Mouse (Mus musculus): ENCODE data around the gene Mcf2l. TPM values are rescaled to one million over a fixed set of nuclear protein-coding genes. Genes with fewer than 3 reads are reported as not detected.

The Mcf2l gene
- total and polyA plus RNA-seq, 2 experiments from 2014 or later = 94.1 to 298 TPM

DNA sequence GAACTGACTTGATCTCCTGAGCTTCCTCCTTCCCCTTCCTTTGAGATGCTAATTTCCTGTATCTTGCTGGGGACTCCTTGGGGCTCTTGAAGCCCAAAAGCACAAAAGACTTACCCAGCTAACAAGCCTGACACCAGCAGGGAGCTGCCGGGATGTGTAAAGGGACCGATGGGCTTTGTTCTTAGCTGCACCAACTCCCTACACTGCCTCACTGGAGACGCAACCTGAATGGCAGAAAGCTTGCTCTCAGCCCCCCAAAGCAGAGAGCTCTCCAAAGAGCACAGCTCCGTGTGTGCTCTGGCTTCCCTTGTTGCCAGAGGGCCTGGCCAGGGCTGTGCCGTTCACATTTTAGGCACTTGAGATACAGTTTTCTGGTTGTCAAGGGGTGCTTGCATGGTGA lies 2.1 kb upstream of the Mcf2l start:
- DNase-seq (ENCODE audit: low spot score) (peak; percentile 60), ATAC-seq (peak; percentile 71)
- H3K9me3 ChIP-seq (ENCODE audit: low read length) = no peaks in the 10 kb centered on the region
- WGBS = 8% methylated on average over 5 of the region's 5 CpGs
- H3K36me3 ChIP-seq (ENCODE audit: insufficient read depth, low read length) = no peaks in the 10 kb centered on the region
- H3K9ac ChIP-seq (replicated peaks; ENCODE audit: low read length) = no peak overlapping the region
- no peaks in the 10 kb centered on the region for H3K27me3 ChIP-seq (ENCODE audit: insufficient read depth, low read length)
- peaks cover 8% of the 10 kb centered on the region for H3K4me1 ChIP-seq (ENCODE audit: insufficient read depth, low read length)
- no peak for TF ChIP-seq CTCF (IDR thresholded peaks at IDR 0.05; ENCODE audit: low read depth)
- H3K4me2 ChIP-seq (ENCODE audit: low read depth, low read length) = no peak overlapping the region
- H3K27ac ChIP-seq = peak overlapping the region; percentile 51
- no peak overlapping the region for H3K4me3 ChIP-seq (ENCODE audit: low read length)

DNA sequence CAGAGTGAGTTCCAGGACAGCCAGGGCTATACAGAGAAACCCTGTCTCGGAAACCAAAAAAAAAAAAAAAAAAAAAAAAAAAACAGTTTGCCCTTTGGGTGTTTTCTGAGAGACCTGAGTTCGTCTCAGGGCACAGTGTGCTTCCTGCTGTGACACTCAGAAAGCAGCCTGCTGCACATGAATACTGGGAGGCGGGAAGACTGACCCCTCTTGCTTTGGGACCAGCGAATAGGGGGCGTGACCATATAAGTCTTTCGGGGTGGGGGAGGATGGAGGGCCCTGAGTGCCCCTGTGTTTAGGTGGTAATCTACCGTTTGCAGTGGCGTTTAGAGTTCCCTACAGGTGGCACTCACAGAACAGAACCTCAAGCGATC lies 636 bp upstream of the Mcf2l start:
- WGBS = 8% methylated on average over 9 of the region's 9 CpGs
- H3K27ac ChIP-seq = peak overlapping the region; percentile 23; the same call in 1 of the 2 replicates
- H3K4me1 ChIP-seq (ENCODE audit: insufficient read depth, low read length) = peaks cover 8% of the 10 kb centered on the region
- H3K4me3 ChIP-seq (ENCODE audit: low read length) = peak overlapping the region; percentile 61
- peak; percentile 15; the same call in 1 of the 2 replicates for TF ChIP-seq CTCF (IDR thresholded peaks at IDR 0.05; ENCODE audit: low read depth)
- peak overlapping the region; percentile 83 for H3K4me2 ChIP-seq (ENCODE audit: low read depth, low read length)
- DNase-seq (ENCODE audit: low spot score) (no peak), ATAC-seq (peak; percentile 5; the same call in 1 of the 2 replicates)
- H3K9ac ChIP-seq (replicated peaks; ENCODE audit: low read length) = peak overlapping the region; percentile 63; the same call in 1 of the 2 replicates
- no peaks in the 10 kb centered on the region for H3K27me3 ChIP-seq (ENCODE audit: insufficient read depth, low read length)
- no peaks in the 10 kb centered on the region for H3K36me3 ChIP-seq (ENCODE audit: insufficient read depth, low read length)
- no peaks in the 10 kb centered on the region for H3K9me3 ChIP-seq (ENCODE audit: low read length)

DNA sequence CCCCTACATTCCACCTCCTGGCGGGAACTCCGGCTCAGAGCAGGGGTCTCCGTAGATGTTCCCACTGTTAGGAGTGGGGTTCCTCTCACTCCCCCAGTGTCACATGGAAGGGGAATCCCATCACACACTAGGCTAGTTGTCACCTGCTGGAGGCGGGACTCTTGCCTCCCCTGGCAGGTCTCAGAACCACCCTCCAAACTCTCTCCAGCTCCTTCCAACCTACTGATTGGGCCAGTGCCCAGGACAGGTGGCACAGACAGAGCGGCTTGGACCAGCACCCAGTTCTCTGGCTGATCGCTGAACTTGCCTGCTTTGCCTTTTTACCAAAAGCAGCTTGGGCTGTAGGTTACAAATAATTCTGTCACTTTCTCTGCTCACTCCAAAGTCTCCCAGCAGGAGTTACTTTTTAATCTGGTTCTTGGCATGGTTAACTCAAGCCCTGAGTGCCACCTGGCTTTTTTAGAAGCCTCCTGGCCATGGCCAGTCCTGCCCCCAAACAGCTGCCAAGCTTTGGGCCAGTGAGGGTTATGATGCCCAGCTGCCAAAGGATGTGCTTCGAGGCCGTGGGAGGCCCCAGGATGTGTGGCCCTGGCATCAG lies 687 bp downstream of the Mcf2l start:
- Histone ChIP-seq H3K4me3 (ENCODE audit: low read length) (peak overlapping the region; percentile 61), H3K4me1 (ENCODE audit: insufficient read depth, low read length) (peaks cover 5% of the 10 kb centered on the region), H3K27me3 (ENCODE audit: insufficient read depth, low read length) (no peaks in the 10 kb centered on the region), H3K36me3 (ENCODE audit: insufficient read depth, low read length) (no peaks in the 10 kb centered on the region), H3K9me3 (ENCODE audit: low read length) (no peaks in the 10 kb centered on the region), H3K27ac (peak overlapping the region; percentile 23), H3K9ac (replicated peaks; ENCODE audit: low read length) (peak overlapping the region; percentile 63), H3K4me2 (ENCODE audit: low read depth, low read length) (peak overlapping the region; percentile 83)
- TF ChIP-seq CTCF (IDR thresholded peaks at IDR 0.05; ENCODE audit: low read depth) = peak; percentile 5; the same call in 1 of the 2 replicates
- DNase-seq (ENCODE audit: low spot score) (peak; percentile 53), ATAC-seq (peak; percentile 49)
- 13% methylated on average over 8 of the region's 8 CpGs for WGBS

DNA sequence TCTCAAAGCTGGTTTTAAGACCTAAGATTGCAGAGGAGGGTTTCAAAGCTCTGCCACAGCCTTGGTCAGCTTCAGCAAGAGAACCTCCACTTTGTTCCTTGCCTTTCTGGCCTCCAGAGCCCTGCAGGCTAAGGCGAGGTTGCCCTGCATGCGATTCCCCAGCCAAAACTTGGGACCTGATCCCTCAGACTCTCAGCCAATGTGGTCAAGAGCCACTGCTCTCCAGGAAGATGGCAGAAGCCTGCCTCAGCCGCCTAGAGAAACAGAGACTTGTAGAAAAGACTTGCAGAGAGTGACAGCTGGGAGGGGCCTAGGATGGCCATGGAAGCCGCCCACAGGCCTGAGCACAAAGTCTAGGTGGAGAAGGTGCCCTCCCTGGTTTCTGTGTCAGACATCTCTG lies 1.4 kb downstream of the Mcf2l start:
- Histone ChIP-seq H3K36me3 (ENCODE audit: insufficient read depth, low read length) (no peaks in the 10 kb centered on the region), H3K4me1 (ENCODE audit: insufficient read depth, low read length) (peaks cover 4% of the 10 kb centered on the region), H3K27ac (no peak overlapping the region), H3K27me3 (ENCODE audit: insufficient read depth, low read length) (no peaks in the 10 kb centered on the region), H3K9me3 (ENCODE audit: low read length) (no peaks in the 10 kb centered on the region), H3K4me2 (ENCODE audit: low read depth, low read length) (no peak overlapping the region), H3K9ac (replicated peaks; ENCODE audit: low read length) (no peak overlapping the region), H3K4me3 (ENCODE audit: low read length) (no peak overlapping the region)
- no peak for TF ChIP-seq CTCF (IDR thresholded peaks at IDR 0.05; ENCODE audit: low read depth)
- DNase-seq (ENCODE audit: low spot score) (no peak), ATAC-seq (no peak)
- 65% methylated on average over 4 of the region's 4 CpGs for WGBS

DNA sequence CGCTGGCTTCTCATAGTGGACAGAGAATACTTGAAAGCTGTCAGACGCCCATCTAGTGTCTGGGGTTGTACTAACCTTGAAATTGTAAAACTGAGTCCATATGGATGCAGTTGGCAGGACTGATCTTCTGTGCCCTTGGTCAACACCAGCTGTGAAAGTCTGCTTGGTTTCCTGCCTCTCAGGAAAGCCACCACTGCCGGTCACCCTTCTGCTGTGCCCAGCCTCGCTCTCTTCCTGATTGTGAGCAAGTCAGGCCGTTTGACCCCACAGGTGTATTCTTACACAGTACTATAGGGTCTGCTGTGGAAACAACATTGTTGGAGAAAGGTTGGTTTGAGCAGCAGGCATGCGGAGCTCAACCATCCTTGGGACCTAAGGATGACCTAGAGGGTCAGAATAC lies 3.5 kb downstream of the Mcf2l start:
- WGBS = 83% methylated on average over 6 of the region's 6 CpGs

DNA sequence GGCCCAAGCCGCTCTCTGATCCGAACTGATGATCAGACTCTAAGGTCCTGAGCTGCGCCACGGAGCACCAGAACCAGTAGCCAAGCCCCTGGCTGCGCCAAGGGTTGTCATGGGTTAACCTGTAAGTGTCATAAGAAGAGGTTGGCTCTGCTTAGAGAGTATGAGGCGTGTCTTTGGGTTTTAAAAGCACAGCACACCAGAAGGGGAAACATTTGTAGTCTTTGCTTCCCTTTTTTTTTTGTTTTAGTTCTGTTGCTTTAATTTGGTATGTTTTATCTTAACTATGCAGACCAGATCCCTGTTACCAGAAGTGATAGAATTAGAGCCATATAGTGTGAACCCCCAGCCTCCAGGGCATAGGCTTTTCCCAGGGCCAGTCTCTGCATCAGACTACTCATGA lies 6.6 kb downstream of the Mcf2l start:
- Histone ChIP-seq H3K4me2 (ENCODE audit: low read depth, low read length) (no peak overlapping the region), H3K9me3 (ENCODE audit: low read length) (no peaks in the 10 kb centered on the region), H3K4me3 (ENCODE audit: low read length) (no peak overlapping the region), H3K36me3 (ENCODE audit: insufficient read depth, low read length) (no peaks in the 10 kb centered on the region), H3K27me3 (ENCODE audit: insufficient read depth, low read length) (no peaks in the 10 kb centered on the region), H3K9ac (replicated peaks; ENCODE audit: low read length) (no peak overlapping the region), H3K27ac (no peak overlapping the region), H3K4me1 (ENCODE audit: insufficient read depth, low read length) (no peaks in the 10 kb centered on the region)
- 93% methylated on average over 6 of the region's 6 CpGs for WGBS
- DNase-seq (ENCODE audit: low spot score) (no peak), ATAC-seq (no peak)
- no peak for TF ChIP-seq CTCF (IDR thresholded peaks at IDR 0.05; ENCODE audit: low read depth)

More for the DNA sequence above, 3.5 kb downstream of the Mcf2l start:
- Histone ChIP-seq H3K36me3 (ENCODE audit: insufficient read depth, low read length) (no peaks in the 10 kb centered on the region), H3K4me2 (ENCODE audit: low read depth, low read length) (no peak overlapping the region), H3K4me1 (ENCODE audit: insufficient read depth, low read length) (peaks cover 4% of the 10 kb centered on the region), H3K4me3 (ENCODE audit: low read length) (no peak overlapping the region), H3K27ac (no peak overlapping the region), H3K27me3 (ENCODE audit: insufficient read depth, low read length) (no peaks in the 10 kb centered on the region), H3K9ac (replicated peaks; ENCODE audit: low read length) (no peak overlapping the region), H3K9me3 (ENCODE audit: low read length) (no peaks in the 10 kb centered on the region)
- DNase-seq (ENCODE audit: low spot score) = no peak
- TF ChIP-seq CTCF (IDR thresholded peaks at IDR 0.05; ENCODE audit: low read depth) = no peak
- no peak for ATAC-seq

All from hindbrain, postnatal 0 days (tissue).